Mouse (Mus musculus) testis, adult 2 months (tissue): ENCODE results near the gene Pdia5.

ENCODE experiments used
- CTCF ChIP-seq: fragments of 200-500 bp; IDR thresholded peaks from 2 replicates; pipeline ENCODE4 v1.5.1; 2012; ENCODE audit warnings: low read depth, mild to moderate bottlenecking, inconsistent platforms, low read length, moderate library complexity; ENCODE audit not compliant: control insufficient read depth, insufficient read depth, insufficient replicate concordance
- POLR2A ChIP-seq: fragments of 200-500 bp; IDR thresholded peaks from 2 replicates; pipeline ENCODE4 v1.6.1; 2012; ENCODE audit warnings: low read depth, mild to moderate bottlenecking, inconsistent platforms, low read length, moderate library complexity; ENCODE audit not compliant: control insufficient read depth

DNA sequence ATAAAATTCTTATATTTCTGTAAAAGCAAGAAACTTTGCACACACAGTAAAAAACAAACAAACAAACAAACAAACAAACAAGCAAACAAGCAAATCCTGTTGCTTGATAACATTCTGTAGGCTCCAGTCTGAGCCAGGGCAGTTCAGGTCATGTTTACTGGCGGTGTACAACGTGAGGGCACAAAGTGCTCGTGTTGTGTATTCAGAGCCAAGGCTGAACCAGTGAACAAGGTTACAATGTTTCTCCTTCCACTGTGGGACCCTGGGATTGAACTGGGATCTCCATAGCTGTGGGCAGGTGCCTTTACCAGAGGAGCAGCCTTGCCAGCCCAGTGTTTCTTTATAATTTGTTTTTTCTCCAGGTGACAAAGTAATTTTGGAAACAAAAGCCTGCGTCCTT lies 15.1 kb upstream of the Pdia5 start:
- no peak for TF ChIP-seq POLR2A
- TF ChIP-seq CTCF = no peak
